Mouse (Mus musculus): ENCODE results near the gene Stx16. TPM values are rescaled to one million over a fixed set of nuclear protein-coding genes. Genes with fewer than 3 reads are reported as not detected.

The Stx16 gene
- polyA plus RNA-seq, 1 experiment from 2014 or later: 11.2 TPM

GRCm38 (mm10) chr2:174102399-174102798, 26.3 kb downstream of the Stx16 start:
- no peak overlapping the region for H3K4me2 ChIP-seq (ENCODE audit: low read length)
- 65% methylated on average over 7 of the region's 7 CpGs for WGBS
- H3K4me1 ChIP-seq (ENCODE audit: control insufficient read depth, insufficient read depth, low read depth, low read length): no peaks in the 10 kb centered on the region
- H3K4me3 ChIP-seq (ENCODE audit: low read length): no peak overlapping the region
- H3K27me3 ChIP-seq (replicated peaks; ENCODE audit: control insufficient read depth, insufficient read depth, low read length): no peaks in the 10 kb centered on the region
- H3K27ac ChIP-seq (ENCODE audit: low read depth, low read length): no peak overlapping the region
- H3K9me3 ChIP-seq (ENCODE audit: control insufficient read depth, low read length): no peaks in the 10 kb centered on the region
- no peak overlapping the region for H3K9ac ChIP-seq (ENCODE audit: low read depth, low read length)
- ATAC-seq: no peak
- no peaks in the 10 kb centered on the region for H3K36me3 ChIP-seq (ENCODE audit: control insufficient read depth, insufficient read depth, low read length)

GRCm38 (mm10) chr2:174103527-174103926, 27.4 kb downstream of the Stx16 start:
- H3K27me3 ChIP-seq (replicated peaks; ENCODE audit: control insufficient read depth, insufficient read depth, low read length): no peaks in the 10 kb centered on the region
- no peaks in the 10 kb centered on the region for H3K9me3 ChIP-seq (ENCODE audit: control insufficient read depth, low read length)
- WGBS: 93% methylated on average over 4 of the region's 4 CpGs
- H3K9ac ChIP-seq (ENCODE audit: low read depth, low read length): no peak overlapping the region
- no peak for ATAC-seq
- no peaks in the 10 kb centered on the region for H3K36me3 ChIP-seq (ENCODE audit: control insufficient read depth, insufficient read depth, low read length)
- H3K27ac ChIP-seq (ENCODE audit: low read depth, low read length): no peak overlapping the region
- no peak overlapping the region for H3K4me3 ChIP-seq (ENCODE audit: low read length)
- no peaks in the 10 kb centered on the region for H3K4me1 ChIP-seq (ENCODE audit: control insufficient read depth, insufficient read depth, low read depth, low read length)
- no peak overlapping the region for H3K4me2 ChIP-seq (ENCODE audit: low read length)

GRCm38 (mm10) chr2:174107375-174107774, 31.3 kb downstream of the Stx16 start:
- Histone ChIP-seq H3K27me3 (replicated peaks; ENCODE audit: control insufficient read depth, insufficient read depth, low read length) (no peaks in the 10 kb centered on the region), H3K4me2 (ENCODE audit: low read length) (no peak overlapping the region), H3K9me3 (ENCODE audit: control insufficient read depth, low read length) (no peaks in the 10 kb centered on the region), H3K27ac (ENCODE audit: low read depth, low read length) (no peak overlapping the region), H3K4me3 (ENCODE audit: low read length) (no peak overlapping the region), H3K4me1 (ENCODE audit: control insufficient read depth, insufficient read depth, low read depth, low read length) (peaks cover 6% of the 10 kb centered on the region; the same call in 1 of the 2 replicates), H3K36me3 (ENCODE audit: control insufficient read depth, insufficient read depth, low read length) (no peaks in the 10 kb centered on the region), H3K9ac (ENCODE audit: low read depth, low read length) (no peak overlapping the region)
- no peak for ATAC-seq
- WGBS: 84% methylated on average over 3 of the region's 3 CpGs

GRCm38 (mm10) chr2:174109991-174110782, 34.1 kb downstream of the Stx16 start, which contains the start of gene Npepl1:
Npepl1 (plus strand) TSS chr2:174110349.
- H3K27me3 ChIP-seq (replicated peaks; ENCODE audit: control insufficient read depth, insufficient read depth, low read length): no peaks in the 10 kb centered on the region
- H3K4me3 ChIP-seq (ENCODE audit: low read length): peak within 1 kb of the TSS; percentile 47
- H3K4me2 ChIP-seq (ENCODE audit: low read length): peak within 1 kb of the TSS; percentile 60
- H3K27ac ChIP-seq (ENCODE audit: low read depth, low read length): peak within 1 kb of the TSS; percentile 41
- no peaks in the 10 kb centered on the region for H3K36me3 ChIP-seq (ENCODE audit: control insufficient read depth, insufficient read depth, low read length)
- peaks cover 6% of the 10 kb centered on the region; the same call in 1 of the 2 replicates for H3K4me1 ChIP-seq (ENCODE audit: control insufficient read depth, insufficient read depth, low read depth, low read length)
- H3K9me3 ChIP-seq (ENCODE audit: control insufficient read depth, low read length): no peaks in the 10 kb centered on the region
- peak within 1 kb of the TSS; percentile 74 for H3K9ac ChIP-seq (ENCODE audit: low read depth, low read length)
- 3% methylated on average over 61 of the region's 90 CpGs for whole genome bisulfite sequencing
- peak; percentile 85 for ATAC-seq

GRCm38 (mm10) chr2:174110783-174111549, 34.9 kb downstream of the Stx16 start:
- ATAC-seq: peak; percentile 43
- Histone ChIP-seq H3K4me1 (ENCODE audit: control insufficient read depth, insufficient read depth, low read depth, low read length) (peaks cover 6% of the 10 kb centered on the region; the same call in 1 of the 2 replicates), H3K27ac (ENCODE audit: low read depth, low read length) (peak overlapping the region; percentile 41), H3K9ac (ENCODE audit: low read depth, low read length) (peak overlapping the region; percentile 74), H3K9me3 (ENCODE audit: control insufficient read depth, low read length) (no peaks in the 10 kb centered on the region), H3K4me2 (ENCODE audit: low read length) (peak overlapping the region; percentile 60), H3K4me3 (ENCODE audit: low read length) (peak overlapping the region; percentile 47), H3K36me3 (ENCODE audit: control insufficient read depth, insufficient read depth, low read length) (no peaks in the 10 kb centered on the region), H3K27me3 (replicated peaks; ENCODE audit: control insufficient read depth, insufficient read depth, low read length) (no peaks in the 10 kb centered on the region)
- WGBS: 52% methylated on average over 33 of the region's 33 CpGs

GRCm38 (mm10) chr2:174112931-174113330, 36.8 kb downstream of the Stx16 start:
- WGBS: 85% methylated on average over 18 of the region's 18 CpGs
- H3K27me3 ChIP-seq (replicated peaks; ENCODE audit: control insufficient read depth, insufficient read depth, low read length): no peaks in the 10 kb centered on the region
- no peak overlapping the region for H3K4me2 ChIP-seq (ENCODE audit: low read length)
- H3K4me3 ChIP-seq (ENCODE audit: low read length): no peak overlapping the region
- H3K4me1 ChIP-seq (ENCODE audit: control insufficient read depth, insufficient read depth, low read depth, low read length): peaks cover 6% of the 10 kb centered on the region; the same call in 1 of the 2 replicates
- H3K9ac ChIP-seq (ENCODE audit: low read depth, low read length): peak overlapping the region; percentile 4; the same call in 1 of the 2 replicates
- ATAC-seq: no peak
- H3K36me3 ChIP-seq (ENCODE audit: control insufficient read depth, insufficient read depth, low read length): no peaks in the 10 kb centered on the region
- H3K9me3 ChIP-seq (ENCODE audit: control insufficient read depth, low read length): no peaks in the 10 kb centered on the region
- no peak overlapping the region for H3K27ac ChIP-seq (ENCODE audit: low read depth, low read length)

- H3K36me3 ChIP-seq (ENCODE audit: control insufficient read depth, insufficient read depth, low read length): no peaks in the 10 kb centered on the region
- ATAC-seq: no peak
- no peak overlapping the region for H3K27ac ChIP-seq (ENCODE audit: low read depth, low read length)
- no peaks in the 10 kb centered on the region for H3K27me3 ChIP-seq (replicated peaks; ENCODE audit: control insufficient read depth, insufficient read depth, low read length)
- H3K4me3 ChIP-seq (ENCODE audit: low read length): no peak overlapping the region
- WGBS: 83% methylated on average over 12 of the region's 12 CpGs
- H3K9me3 ChIP-seq (ENCODE audit: control insufficient read depth, low read length): no peaks in the 10 kb centered on the region
- H3K4me2 ChIP-seq (ENCODE audit: low read length): no peak overlapping the region
- H3K4me1 ChIP-seq (ENCODE audit: control insufficient read depth, insufficient read depth, low read depth, low read length): peaks cover 6% of the 10 kb centered on the region; the same call in 1 of the 2 replicates
- H3K9ac ChIP-seq (ENCODE audit: low read depth, low read length): no peak overlapping the region
Measured at GRCm38 (mm10) chr2:174114148-174114864, 38.2 kb downstream of the Stx16 start.

GRCm38 (mm10) chr2:174116929-174117328, 40.8 kb downstream of the Stx16 start:
- no peak overlapping the region for H3K9ac ChIP-seq (ENCODE audit: low read depth, low read length)
- no peak overlapping the region for H3K4me2 ChIP-seq (ENCODE audit: low read length)
- H3K36me3 ChIP-seq (ENCODE audit: control insufficient read depth, insufficient read depth, low read length): no peaks in the 10 kb centered on the region
- no peak for ATAC-seq
- 60% methylated on average over 16 of the region's 16 CpGs for WGBS
- H3K27me3 ChIP-seq (replicated peaks; ENCODE audit: control insufficient read depth, insufficient read depth, low read length): no peaks in the 10 kb centered on the region
- no peaks in the 10 kb centered on the region for H3K9me3 ChIP-seq (ENCODE audit: control insufficient read depth, low read length)
- H3K4me1 ChIP-seq (ENCODE audit: control insufficient read depth, insufficient read depth, low read depth, low read length): no peaks in the 10 kb centered on the region
- H3K27ac ChIP-seq (ENCODE audit: low read depth, low read length): no peak overlapping the region
- H3K4me3 ChIP-seq (ENCODE audit: low read length): no peak overlapping the region

Measured in hindbrain, embryonic 16.5 days (tissue).